Mouse (Mus musculus): ENCODE measurements around the gene Tmem212. TPM values are rescaled to one million over a fixed set of nuclear protein-coding genes. Genes with fewer than 3 reads are reported as not detected.

Gene Tmem212
- total RNA-seq, 2 experiments from 2014 or later = not detected

GRCm38 (mm10) chr3:27904659-27905330 is 8.6 kb upstream of the Tmem212 start:
- ATAC-seq (replicated peaks; ENCODE audit: low FRiP score, poor library complexity, severe bottlenecking) = no peak

GRCm38 (mm10) chr3:27901846-27902245 is 5.7 kb upstream of the Tmem212 start:
- ATAC-seq (replicated peaks; ENCODE audit: low FRiP score, poor library complexity, severe bottlenecking) = no peak

- no peak for ATAC-seq (replicated peaks; ENCODE audit: low FRiP score, poor library complexity, severe bottlenecking)
Observed at GRCm38 (mm10) chr3:27899012-27899726, 3.0 kb upstream of the Tmem212 start.

- no peak for ATAC-seq (replicated peaks; ENCODE audit: low FRiP score, poor library complexity, severe bottlenecking)
Observed at GRCm38 (mm10) chr3:27898178-27898577, 2.0 kb upstream of the Tmem212 start.

GRCm38 (mm10) chr3:27886578-27886977 is 9.6 kb downstream of the Tmem212 start:
- no peak for ATAC-seq (replicated peaks; ENCODE audit: low FRiP score, poor library complexity, severe bottlenecking)

GRCm38 (mm10) chr3:27885585-27885984 is 10.6 kb downstream of the Tmem212 start:
- ATAC-seq (replicated peaks; ENCODE audit: low FRiP score, poor library complexity, severe bottlenecking) = no peak

- ATAC-seq (replicated peaks; ENCODE audit: low FRiP score, poor library complexity, severe bottlenecking) = no peak
Observed at GRCm38 (mm10) chr3:27881897-27882835, 14.0 kb downstream of the Tmem212 start.

- no peak for ATAC-seq (replicated peaks; ENCODE audit: low FRiP score, poor library complexity, severe bottlenecking)
Observed at GRCm38 (mm10) chr3:27878854-27879610, 17.1 kb downstream of the Tmem212 start.

GRCm38 (mm10) chr3:27873268-27874073 is 22.7 kb downstream of the Tmem212 start:
- ATAC-seq (replicated peaks; ENCODE audit: low FRiP score, poor library complexity, severe bottlenecking) = no peak

GRCm38 (mm10) chr3:27872429-27872828 is 23.7 kb downstream of the Tmem212 start:
- no peak for ATAC-seq (replicated peaks; ENCODE audit: low FRiP score, poor library complexity, severe bottlenecking)

GRCm38 (mm10) chr3:27871891-27872290 is 24.3 kb downstream of the Tmem212 start:
- ATAC-seq (replicated peaks; ENCODE audit: low FRiP score, poor library complexity, severe bottlenecking) = no peak

- ATAC-seq (replicated peaks; ENCODE audit: low FRiP score, poor library complexity, severe bottlenecking) = no peak
Observed at GRCm38 (mm10) chr3:27871371-27871770, 24.8 kb downstream of the Tmem212 start.

GRCm38 (mm10) chr3:27868681-27869080 is 27.5 kb downstream of the Tmem212 start:
- no peak for ATAC-seq (replicated peaks; ENCODE audit: low FRiP score, poor library complexity, severe bottlenecking)

- ATAC-seq (replicated peaks; ENCODE audit: low FRiP score, poor library complexity, severe bottlenecking) = no peak
Observed at GRCm38 (mm10) chr3:27867731-27868130, 28.4 kb downstream of the Tmem212 start.

- no peak for ATAC-seq (replicated peaks; ENCODE audit: low FRiP score, poor library complexity, severe bottlenecking)
Observed at GRCm38 (mm10) chr3:27862821-27863740, 33.1 kb downstream of the Tmem212 start.

GRCm38 (mm10) chr3:27861601-27862000 is 34.6 kb downstream of the Tmem212 start:
- ATAC-seq (replicated peaks; ENCODE audit: low FRiP score, poor library complexity, severe bottlenecking) = no peak

- no peak for ATAC-seq (replicated peaks; ENCODE audit: low FRiP score, poor library complexity, severe bottlenecking)
Observed at GRCm38 (mm10) chr3:27861086-27861485, 35.1 kb downstream of the Tmem212 start.

- ATAC-seq (replicated peaks; ENCODE audit: low FRiP score, poor library complexity, severe bottlenecking) = no peak
Observed at GRCm38 (mm10) chr3:27859161-27859561, 37.0 kb downstream of the Tmem212 start.

Measured in erythroid progenitor cell, adult 5-6 weeks (primary cell).